8 mouse cellular contexts compared by ENCODE assay signal in genomic region chr10:75558515-75558914, GRCm38 (mm10). TPM values are rescaled to one million over a fixed set of nuclear protein-coding genes. Genes with fewer than 3 reads are reported as not detected.
DNase-seq lines count a peak whose midpoint lies in the region.

No protein-coding gene starts in this region.

- peaks cover 69% of the 10 kb centered on the region for H3K27me3 ChIP-seq in embryonic facial prominence, embryonic 10.5 days (replicated peaks; ENCODE audit: low read depth, poor library complexity, severe bottlenecking)

- H3K36me3 ChIP-seq in embryonic facial prominence, embryonic 10.5 days (replicated peaks): no peaks in the 10 kb centered on the region

- WGBS in embryonic facial prominence, embryonic 10.5 days: 20% methylated on average over 3 of the region's 3 CpGs

- H3K27ac ChIP-seq in embryonic facial prominence, embryonic 10.5 days (replicated peaks): no peak overlapping the region

- no peaks in the 10 kb centered on the region for H3K9me3 ChIP-seq in embryonic facial prominence, embryonic 10.5 days

- peak; percentile 54 for DNase-seq in retina, postnatal 1 day
- DNase-seq in retina, embryonic 14.5 days (ENCODE audit: low spot score): no peak
- DNase-seq in embryonic facial prominence, embryonic 10.5 days (ENCODE audit: low spot score): no peak
- peak; percentile 36 to 49 for DNase-seq in kidney, postnatal 36 days
- DNase-seq in right cerebral cortex, postnatal 10 days (ENCODE audit: low spot score in 2 of 2): peak; percentile 81 to 84
- DNase-seq in adrenal gland, adult 18-20 months (ENCODE audit: low spot score in 2 of 2): no peak
- no peak for DNase-seq in heart, adult 8-10 months (ENCODE audit: low spot score)
- no peak for DNase-seq in ovary, postnatal 14 days (ENCODE audit: low spot score)

- peak overlapping the region; percentile 78; the same call in 1 of the 2 replicates for H3K4me3 ChIP-seq in embryonic facial prominence, embryonic 10.5 days

- peaks cover 50% of the 10 kb centered on the region for H3K4me1 ChIP-seq in embryonic facial prominence, embryonic 10.5 days

RNA-seq across cellular contexts. Expression of gene Lrrc75b, which starts 1.6 kb away (rescaled TPM):
- 1.6 and 2.3 TPM in 2 replicates for polyA plus RNA-seq in embryonic facial prominence, embryonic 10.5 days (2016; fragmentation: Nextera tagmentation; extraction: Ambion mirVana)
- total RNA-seq in adrenal gland, adult 18-20 months (2021): under 1 TPM; 0.32 to 0.40 TPM
- 1 to 10 TPM in 2 of 4 experiments, under 1 TPM in 2; 0.79 to 1.6 (median 0.97) TPM for total RNA-seq in heart, adult 8-10 months (2022)

RNA-seq across cellular contexts. Expression of gene Ggt1, which starts 2.9 kb away (rescaled TPM):
- 1.5 and 2.3 TPM in 2 replicates for polyA plus RNA-seq in embryonic facial prominence, embryonic 10.5 days (2016; fragmentation: Nextera tagmentation; extraction: Ambion mirVana)
- total RNA-seq in adrenal gland, adult 18-20 months (2021): 1 to 10 TPM in 1 of 2 experiments, not detected in 1; 1.2 TPM
- not detected for total RNA-seq in heart, adult 8-10 months (2022)

RNA-seq across cellular contexts. Expression of gene Ggt5, which starts 30.6 kb away (rescaled TPM):
- 0.75 and 0.77 TPM in 2 replicates for polyA plus RNA-seq in embryonic facial prominence, embryonic 10.5 days (2016; fragmentation: Nextera tagmentation; extraction: Ambion mirVana)
- total RNA-seq in adrenal gland, adult 18-20 months (2021): 1 to 10 TPM; 3.7 to 5.2 TPM
- total RNA-seq in heart, adult 8-10 months (2022): 1 to 10 TPM; 3.4 to 4.9 (median 4.9) TPM

RNA-seq across cellular contexts. Expression of gene Gucd1, which starts 40.7 kb away (rescaled TPM):
- polyA plus RNA-seq in embryonic facial prominence, embryonic 10.5 days (2016; fragmentation: Nextera tagmentation; extraction: Ambion mirVana): 30.0 and 31.9 TPM in 2 replicates
- total RNA-seq in adrenal gland, adult 18-20 months (2021): 10 to 100 TPM; 28.7 to 39.0 TPM
- 10 to 100 TPM; 34.0 to 37.2 (median 36.1) TPM for total RNA-seq in heart, adult 8-10 months (2022)

RNA-seq across cellular contexts. Expression of gene Snrpd3, which starts 41.2 kb away (rescaled TPM):
- polyA plus RNA-seq in embryonic facial prominence, embryonic 10.5 days (2016; fragmentation: Nextera tagmentation; extraction: Ambion mirVana): 297 and 303 TPM in 2 replicates
- total RNA-seq in adrenal gland, adult 18-20 months (2021): 10 to 100 TPM; 86.1 to 87.1 TPM
- 10 to 100 TPM; 64.0 to 72.6 (median 68.3) TPM for total RNA-seq in heart, adult 8-10 months (2022)

Comparison
In these comparisons a context has a peak if more than half of its experiments do, and no peak if none do; other contexts are left out.
1. DNase-seq: peak in retina, postnatal 1 day (single experiment), kidney, postnatal 36 days (2 of 2) and right cerebral cortex, postnatal 10 days (2 of 2); none in retina, embryonic 14.5 days (single experiment), embryonic facial prominence, embryonic 10.5 days (single experiment), adrenal gland, adult 18-20 months (0 of 2), heart, adult 8-10 months (single experiment) and ovary, postnatal 14 days (single experiment).